Mouse (Mus musculus) thymus, postnatal 36 days (tissue): ENCODE data around the gene Ncam2.

Experiments
- DNase-seq, 2 experiments: peaks; one replicate each; pipeline ENCODE4 v3.0.0; 2022; ENCODE audit warnings: mixed read lengths in 2 of 2

Ncam2 gene

DNA sequence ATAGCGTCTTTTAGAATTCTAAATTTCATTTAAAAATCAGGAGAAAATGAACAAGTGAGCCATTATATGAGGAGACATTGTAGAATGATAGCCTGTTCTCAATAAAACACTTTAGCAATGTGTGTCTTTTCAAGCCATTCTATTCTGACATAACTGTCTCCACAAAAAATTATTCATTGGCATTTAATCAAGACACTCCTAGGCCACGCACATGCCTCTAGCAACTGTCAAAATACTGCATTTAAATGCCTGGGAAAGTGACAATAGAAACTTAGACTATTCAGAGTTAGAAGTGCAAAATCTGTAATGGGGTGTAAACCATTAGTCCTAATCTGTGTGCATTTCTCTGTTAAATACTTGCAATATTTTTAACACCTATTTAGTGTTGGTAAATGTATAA lies 456.1 kb downstream of the Ncam2 start:
- no peak for DNase-seq

DNA sequence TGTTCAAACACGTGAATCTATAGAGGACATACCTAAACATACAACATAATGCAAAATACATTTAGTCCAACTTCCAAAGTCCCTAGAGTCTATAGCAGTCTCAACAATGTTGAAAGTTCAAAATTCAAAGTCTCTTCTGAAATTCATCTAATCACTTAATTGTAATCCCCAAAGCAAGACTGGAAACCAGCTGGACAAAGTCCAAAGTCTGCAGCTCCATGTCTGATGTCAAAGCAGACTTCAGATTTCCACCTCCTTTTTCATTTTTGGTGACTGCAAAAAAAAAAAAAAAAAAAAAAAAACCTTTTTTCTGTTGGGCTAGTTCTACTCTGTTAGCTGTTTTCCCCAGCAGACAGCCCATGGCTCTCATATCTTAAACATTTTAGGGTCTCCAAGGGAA lies 473.4 kb downstream of the Ncam2 start:
- DNase-seq, result no peak

DNA sequence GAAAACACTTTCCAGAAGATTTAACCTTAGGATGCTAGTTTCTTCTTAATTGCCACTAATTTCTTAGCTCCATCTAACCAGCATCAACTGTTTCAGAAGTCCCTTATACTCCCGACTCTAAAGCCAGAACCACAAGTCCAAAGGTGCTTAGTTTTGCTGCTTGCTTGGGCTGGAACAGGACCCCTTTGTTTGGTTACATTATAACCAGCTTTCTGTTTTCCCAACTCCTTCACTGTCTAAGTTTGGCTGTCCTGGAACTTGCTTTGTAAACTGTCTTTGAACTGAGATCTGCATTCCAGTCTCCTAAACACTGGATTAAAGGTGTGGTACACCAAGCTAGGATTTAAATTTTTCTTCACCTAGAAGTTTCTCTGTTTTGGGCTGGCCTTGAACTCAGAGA lies 475.0 kb downstream of the Ncam2 start:
- no peak for DNase-seq
